Mouse (Mus musculus): ENCODE measurements at regions not wholly inside any gene's neighbourhood (a gene's known extent, or its start where the extent isn't known, plus 50 kb on each side); places are given as distances from the start of the nearest gene placed in this dataset.

DNA sequence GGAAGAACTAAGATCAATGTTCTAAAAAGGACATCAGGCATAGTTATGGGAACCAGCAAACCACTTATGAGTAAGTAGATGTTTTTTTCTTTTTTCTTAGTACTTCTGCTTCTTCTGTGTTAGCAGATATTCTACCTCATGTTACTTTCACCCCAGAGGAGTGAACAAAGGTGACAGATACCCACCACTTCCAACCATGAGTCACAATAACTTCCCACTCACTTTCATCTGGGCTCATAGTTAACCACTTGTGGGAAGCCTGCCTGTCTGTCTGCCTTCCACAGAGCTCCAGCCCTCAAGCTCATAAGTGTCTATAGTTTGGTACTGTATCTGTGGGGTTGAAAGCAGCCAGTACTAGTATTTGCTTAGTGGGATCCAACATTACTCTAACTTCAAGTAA lies 485.7 kb upstream of the Acvr2a start:
- no peak for TF ChIP-seq POLR2A (IDR thresholded peaks at IDR 0.05; ENCODE audit: insufficient read depth, low read depth, low read length)
- TF ChIP-seq CTCF (IDR thresholded peaks at IDR 0.05) = no peak
- TF ChIP-seq EP300 (IDR thresholded peaks at IDR 0.05; ENCODE audit: insufficient read depth, low read depth, low read length) = no peak
